Mouse (Mus musculus): ENCODE data around the gene Ets1. TPM values are rescaled to one million over a fixed set of nuclear protein-coding genes. Genes with fewer than 3 reads are reported as not detected.

Gene Ets1
- polyA plus RNA-seq, 1 experiment from 2014 or later: 50.2 TPM

Other genes starting within 250 kb of the Ets1 start
- gene Fli1, start 93.4 kb upstream of the Ets1 start, polyA plus RNA-seq (2016; fragmentation: Nextera tagmentation; extraction: Ambion mirVana): 17.5 and 20.8 TPM in 2 replicates

All from heart, embryonic 10.5 days (tissue).